In genomic region chr1:39654901-39655300, GRCm38 (mm10) we compare ENCODE assay signal across 4 mouse cellular contexts. TPM values are rescaled to one million over a fixed set of nuclear protein-coding genes. Genes with fewer than 3 reads are reported as not detected.
"Had no signal": no experiment of that assay in that cellular context is flagged by ENCODE, and none has a peak within 500 bp of the region (broad histone marks: within the 10 kb centered on the region; RNA-seq: fewer than 3 reads in every experiment).

No protein-coding gene starts in this region.

RNA-seq across cellular contexts. Expression of gene Creg2, which starts 3.6 kb away (rescaled TPM):
- total RNA-seq: liver, adult 2 months; megakaryocyte progenitor cell, adult 5-6 weeks; megakaryocyte, adult 5-6 weeks; megakaryocyte-erythroid progenitor cell, adult 5-6 weeks had no signal
